Mouse (Mus musculus) cerebellum, adult 9-10 months (tissue): ENCODE measurements around the gene Prkcz.
A peak's percentile ranks its signal among the peaks of the same experiment; 100 is the strongest.

Experiments used
- DNase-seq: peaks from one replicate; pipeline ENCODE4 v3.0.0; 2022

Prkcz gene

DNA sequence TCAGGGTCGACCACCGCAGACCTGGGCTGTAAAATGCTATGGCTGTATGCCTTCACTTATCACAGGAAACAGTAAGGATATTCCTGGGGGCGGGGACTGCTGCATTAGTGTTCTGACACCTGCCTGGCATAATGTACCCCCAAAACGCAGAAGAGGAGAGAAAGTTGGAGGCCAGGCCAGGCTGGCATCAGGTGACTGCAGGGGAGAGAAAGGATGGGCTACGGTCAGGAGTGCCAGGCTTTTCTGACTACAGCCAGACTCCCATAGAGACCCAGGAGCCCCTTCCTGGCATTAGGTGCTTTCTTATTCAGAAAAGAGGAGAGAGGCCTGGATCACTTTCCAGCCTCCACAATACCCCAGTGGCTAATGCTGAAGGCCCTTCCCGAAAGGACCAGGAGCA is 121.7 kb downstream of the Prkcz start:
- DNase-seq, result no peak

DNA sequence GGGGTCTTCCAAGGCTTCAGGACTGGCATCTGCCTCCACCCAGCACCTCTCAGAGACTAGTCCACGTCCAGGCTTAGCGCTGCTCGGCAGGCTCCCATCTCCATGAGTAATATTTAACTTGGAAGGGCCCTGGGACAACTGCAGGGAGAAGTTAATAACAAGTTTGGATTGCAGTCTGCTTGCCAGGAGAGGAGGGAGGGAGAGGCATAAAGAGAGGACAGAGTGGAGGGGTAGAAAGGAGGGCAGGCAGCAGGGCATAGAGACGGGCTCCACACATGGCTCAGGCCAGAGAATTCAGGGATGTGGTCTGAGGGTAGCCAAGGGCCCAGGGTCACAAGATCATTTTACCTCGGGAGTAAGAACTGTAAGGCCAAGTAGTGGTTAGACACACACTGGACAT is 122.9 kb downstream of the Prkcz start:
- DNase-seq, result no peak

DNA sequence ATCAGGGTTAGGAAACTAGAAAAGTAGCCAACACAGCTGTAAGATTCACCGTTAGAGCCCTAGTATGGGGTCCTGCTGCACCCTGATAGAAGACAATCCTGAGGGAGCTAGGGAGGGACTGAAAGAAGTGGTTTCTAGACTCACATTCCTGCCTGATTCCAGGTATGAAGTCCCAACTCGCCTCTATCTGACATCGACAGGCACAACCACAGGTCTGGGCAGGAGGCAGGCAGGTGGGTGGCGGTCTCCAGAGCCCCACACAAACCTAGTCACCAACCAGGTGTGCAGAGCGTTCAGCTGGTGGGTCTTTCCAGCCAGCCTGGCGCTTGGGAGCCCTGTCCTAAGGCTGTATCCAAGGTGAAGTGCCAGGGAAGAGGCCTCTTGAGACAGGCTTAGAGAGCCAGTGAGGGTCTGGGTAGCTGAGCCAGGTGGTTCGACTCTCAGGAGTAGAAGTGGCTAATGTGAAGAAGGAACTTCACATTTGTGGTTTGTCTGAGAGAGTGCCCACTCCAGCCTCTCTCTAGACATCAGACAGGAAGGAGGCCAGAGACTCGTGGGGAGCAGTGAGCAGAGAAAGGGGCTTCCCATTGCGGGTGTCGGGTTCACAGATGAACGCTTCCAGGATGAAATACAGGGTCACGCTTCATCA is 124.3 kb downstream of the Prkcz start:
- DNase-seq, result no peak

DNA sequence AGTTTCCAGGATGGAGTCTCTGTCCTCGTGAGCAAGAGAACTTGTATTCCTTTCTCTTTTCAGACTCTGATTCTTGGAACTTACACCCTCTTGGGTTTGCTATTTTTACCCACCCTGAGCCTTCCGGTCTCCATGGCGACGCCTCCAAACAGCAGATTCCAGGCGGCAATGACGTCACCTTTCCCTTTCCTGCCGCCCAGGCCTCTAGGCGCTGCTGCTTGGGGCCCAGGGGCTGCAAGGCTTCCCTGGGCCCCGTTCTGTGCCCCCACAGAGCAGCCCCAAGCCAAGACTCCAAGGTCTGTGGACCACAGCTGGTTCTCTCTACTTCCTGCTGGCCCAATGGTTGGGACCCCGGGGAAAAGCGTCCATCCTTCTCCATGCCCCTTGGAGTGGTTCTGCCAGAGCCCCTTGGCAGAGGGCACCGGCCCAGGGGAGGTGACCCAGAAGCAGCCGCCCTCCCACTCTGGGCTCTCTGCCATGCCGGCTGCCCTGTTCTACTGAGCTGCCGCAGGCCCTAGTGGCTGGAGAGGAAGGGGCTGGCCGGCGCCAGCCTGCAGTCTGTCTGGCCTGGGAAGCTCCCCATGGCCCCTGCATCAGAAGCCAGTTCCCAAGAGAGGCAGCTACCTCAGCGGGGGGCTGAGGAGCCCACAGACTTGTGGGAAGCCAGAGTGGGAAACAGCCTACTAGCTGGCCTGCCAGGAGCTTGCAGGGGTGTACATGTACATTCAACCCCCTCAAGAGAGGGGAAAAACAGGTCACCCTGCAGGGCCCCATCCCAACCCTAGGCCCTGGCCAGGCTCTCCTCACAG is 125.6 kb downstream of the Prkcz start:
- DNase-seq, result peak; percentile 86

DNA sequence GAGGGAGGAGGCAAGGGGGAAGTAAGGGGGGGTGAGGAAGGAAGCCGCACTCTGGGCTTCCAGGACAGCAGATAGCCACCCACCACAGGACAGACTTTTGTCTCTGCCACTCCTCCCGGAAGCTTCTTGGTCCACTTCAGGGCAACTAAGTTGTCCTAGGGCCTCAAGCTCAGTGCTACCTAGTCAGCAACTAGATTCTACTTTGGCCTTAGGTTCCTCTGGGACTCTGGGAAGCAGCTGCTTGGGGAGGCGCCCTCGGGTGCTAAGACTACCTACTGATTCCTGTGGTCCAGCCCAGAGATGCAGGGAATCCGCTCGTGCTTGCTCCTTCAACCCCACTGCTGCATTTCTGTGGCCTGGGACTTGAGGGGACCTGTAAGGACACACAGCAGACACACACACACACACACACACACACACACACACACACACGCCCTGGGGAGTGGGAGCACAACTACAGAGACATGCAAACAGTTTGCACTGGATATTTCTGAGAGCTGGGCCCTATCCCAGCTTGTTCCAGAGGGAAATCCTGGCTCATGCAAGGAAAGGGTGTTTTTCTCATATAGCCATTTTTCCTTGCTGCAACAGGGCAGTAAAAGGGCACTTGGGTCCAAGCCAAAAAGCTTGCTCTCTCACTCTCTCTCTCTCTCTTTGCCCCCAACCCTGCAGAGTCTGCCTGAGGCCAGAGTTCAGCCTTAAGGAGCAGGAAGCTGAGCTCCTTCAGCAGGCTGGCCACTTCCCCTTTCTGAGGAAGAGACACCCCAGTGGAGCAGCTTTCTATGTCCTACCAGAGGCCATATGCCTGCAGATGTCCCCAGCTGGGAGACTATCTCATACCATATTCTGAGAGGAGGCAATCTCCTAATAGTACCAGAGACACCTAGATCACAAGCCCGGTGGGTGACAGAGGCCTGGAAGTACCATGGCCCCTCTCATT is 126.5 kb downstream of the Prkcz start:
- no peak for DNase-seq

DNA sequence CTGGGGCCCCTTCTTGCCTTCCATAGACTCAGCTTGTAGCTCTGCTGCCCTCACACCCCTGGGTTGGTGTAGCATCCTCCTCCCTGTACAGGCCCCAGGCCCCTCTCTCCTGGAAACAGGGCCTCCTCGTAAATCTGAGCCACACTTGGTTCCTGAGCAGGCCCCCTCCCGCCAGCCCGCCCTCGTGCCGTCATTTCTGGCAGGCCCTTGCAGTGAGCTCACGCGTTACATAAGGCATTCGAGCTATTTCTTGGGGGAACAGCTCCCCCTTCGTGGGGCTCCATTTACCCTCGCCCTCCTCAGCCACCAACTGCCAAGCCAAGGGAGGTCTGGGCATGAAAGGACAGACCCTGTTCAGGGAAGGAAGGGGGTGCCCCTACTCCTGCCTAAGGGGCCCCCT is 127.3 kb downstream of the Prkcz start:
- peak; percentile 88 for DNase-seq

DNA sequence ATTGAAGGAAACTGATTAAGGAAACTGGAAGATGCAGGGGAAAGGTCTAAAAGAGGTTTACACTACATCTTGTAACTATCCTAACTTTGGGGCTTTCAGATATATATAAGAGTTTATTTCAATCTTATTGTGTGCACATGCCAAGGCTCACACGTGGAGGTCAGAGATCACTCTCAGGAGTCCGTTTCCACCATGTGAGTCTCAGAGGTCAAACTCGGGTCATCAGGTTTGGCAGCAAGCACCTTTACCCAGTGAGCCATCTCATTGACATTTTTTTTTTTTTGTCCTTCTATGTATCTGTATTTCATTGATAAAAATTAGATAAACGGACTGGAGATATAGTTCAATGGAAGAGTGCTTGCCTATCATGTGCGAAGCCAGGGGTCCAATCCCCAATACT is 132.7 kb downstream of the Prkcz start:
- DNase-seq, result no peak

DNA sequence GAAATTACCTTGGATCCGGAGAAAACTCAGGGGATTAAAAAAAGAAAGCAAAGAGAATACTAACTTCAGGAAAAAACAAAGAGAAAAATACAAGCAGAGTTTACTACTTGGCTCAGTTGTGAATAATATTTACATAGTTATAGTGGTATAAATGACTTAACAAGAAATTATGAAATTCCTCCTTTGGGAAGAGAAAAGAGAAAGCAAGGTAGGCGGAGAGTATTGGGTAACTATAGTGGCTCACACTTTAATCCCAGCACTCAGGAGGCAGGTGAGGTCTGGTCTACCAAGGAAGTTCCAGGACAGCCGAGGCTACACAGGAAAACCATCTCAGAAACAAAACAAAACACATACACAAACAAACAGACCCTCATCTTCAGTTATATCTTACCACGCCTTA is 133.2 kb downstream of the Prkcz start:
- DNase-seq, result no peak

DNA sequence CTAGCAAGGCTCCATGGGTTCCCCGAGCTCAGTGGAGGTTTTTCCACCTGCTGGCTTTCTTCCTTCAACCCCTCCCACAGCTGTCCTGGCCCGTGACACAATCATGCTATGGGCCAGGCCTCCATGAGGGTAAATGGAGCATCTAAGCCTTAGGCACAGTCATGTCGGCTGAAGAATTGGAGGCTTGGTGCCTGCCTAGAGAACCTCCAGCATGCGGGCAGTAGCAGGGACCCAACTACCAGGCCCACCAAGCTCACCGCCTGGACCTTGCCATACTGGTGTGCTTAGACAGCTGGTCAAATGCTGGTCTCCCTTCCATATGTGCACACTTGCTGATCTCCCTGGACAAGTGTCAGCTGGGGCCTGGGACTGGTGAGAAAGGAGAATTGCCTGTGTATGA is 135.2 kb downstream of the Prkcz start:
- no peak for DNase-seq

DNA sequence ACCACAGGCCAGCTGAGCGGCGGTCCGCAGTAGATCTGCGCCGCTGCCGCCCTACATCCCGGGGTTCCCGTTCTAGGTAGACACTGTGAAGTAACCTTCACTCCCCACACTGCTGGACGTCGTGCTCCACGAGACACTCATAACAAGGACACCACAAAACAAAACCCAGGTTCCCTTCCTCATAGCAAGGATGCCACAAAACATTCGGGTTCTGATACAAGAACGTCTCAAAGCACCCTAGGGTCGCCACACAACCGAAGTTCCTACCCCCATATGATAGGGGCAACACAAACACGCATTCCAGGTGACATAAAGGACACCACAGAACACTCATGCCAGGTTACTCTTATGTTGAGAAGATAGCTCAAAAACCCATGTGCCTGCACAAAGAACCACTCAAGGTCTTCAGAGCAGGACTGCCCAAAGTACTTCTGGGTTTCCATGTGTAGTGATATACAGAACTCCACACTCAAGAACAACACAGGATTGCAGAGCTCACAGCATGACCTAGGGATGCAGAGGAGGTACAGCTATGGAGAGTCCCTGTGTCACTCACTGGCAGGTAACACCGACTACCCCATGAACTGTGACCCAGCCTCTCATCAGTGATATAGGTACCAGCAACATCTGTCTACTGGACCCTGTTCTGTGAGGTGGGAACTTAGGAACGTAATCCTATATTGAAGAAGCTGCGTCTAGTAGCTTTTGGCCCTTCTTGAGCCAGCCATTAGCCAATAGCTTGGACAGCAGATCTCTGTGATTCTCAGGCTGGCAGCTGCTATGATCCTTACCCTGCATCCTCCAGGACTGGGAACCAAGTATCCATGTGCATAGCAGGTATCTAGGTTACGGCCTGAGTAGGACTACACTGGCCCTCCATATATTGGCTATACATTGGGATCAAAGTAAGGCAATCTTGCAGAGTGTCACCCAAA is 137.3 kb downstream of the Prkcz start:
- DNase-seq, result no peak

DNA sequence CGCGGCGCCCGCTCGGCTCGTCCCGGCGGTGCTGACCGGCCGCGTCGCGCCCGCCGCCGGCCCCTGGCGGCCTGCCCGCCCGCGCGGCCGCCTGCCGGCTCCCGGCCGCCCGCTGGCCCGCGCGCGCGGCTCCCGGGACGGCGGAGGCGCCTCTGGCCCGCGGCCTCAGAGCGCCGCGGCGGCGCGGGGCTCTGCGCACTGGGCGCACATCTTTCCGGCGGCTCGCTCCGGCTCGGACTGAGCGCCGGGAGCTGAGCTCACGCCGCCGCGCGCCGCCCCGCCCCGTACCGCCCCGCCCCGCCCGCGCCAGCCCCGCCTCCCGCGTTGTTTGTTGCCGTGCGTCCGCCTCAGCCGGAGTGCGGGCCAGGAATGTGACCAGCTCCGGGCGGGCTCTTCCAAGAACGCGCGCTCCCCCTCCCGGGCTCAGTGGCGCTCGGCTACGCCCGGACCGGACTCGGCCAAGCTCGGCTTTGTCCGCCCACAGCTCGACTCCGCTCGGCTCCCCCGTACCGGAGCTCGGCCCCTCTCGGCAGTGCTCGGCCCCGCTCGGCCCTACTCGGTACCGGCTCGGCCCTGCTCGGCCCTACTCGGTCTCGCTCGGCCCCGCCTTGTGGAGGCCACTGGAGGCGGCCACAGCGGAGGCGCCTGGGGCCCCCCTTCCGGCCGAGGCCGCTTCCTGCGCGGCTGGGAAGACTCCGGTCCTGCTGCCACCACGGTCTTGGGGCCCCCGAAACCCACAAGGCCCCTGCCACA is 138.1 kb downstream of the Prkcz start:
- DNase-seq, result peak; percentile 99

DNA sequence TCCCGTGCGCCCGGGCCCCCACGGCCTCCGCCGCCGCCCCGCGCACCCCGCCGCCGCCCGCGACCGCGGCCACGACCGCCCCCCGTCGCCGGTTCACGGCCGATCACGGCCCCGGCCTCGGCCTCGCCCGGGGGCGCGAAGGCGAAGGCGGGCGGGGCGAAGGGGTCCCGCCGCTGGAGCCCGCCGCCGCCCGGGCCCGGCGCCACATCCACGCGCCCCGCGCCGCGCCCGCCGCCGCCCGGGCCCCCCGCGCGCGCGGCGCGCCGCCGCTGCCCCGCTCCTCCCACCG is 138.7 kb downstream of the Prkcz start, which contains the start of gene Ski:
Gene Ski (minus strand): TSS at position 41 of the 289 bp plus-strand sequence.
- DNase-seq, result no peak

DNA sequence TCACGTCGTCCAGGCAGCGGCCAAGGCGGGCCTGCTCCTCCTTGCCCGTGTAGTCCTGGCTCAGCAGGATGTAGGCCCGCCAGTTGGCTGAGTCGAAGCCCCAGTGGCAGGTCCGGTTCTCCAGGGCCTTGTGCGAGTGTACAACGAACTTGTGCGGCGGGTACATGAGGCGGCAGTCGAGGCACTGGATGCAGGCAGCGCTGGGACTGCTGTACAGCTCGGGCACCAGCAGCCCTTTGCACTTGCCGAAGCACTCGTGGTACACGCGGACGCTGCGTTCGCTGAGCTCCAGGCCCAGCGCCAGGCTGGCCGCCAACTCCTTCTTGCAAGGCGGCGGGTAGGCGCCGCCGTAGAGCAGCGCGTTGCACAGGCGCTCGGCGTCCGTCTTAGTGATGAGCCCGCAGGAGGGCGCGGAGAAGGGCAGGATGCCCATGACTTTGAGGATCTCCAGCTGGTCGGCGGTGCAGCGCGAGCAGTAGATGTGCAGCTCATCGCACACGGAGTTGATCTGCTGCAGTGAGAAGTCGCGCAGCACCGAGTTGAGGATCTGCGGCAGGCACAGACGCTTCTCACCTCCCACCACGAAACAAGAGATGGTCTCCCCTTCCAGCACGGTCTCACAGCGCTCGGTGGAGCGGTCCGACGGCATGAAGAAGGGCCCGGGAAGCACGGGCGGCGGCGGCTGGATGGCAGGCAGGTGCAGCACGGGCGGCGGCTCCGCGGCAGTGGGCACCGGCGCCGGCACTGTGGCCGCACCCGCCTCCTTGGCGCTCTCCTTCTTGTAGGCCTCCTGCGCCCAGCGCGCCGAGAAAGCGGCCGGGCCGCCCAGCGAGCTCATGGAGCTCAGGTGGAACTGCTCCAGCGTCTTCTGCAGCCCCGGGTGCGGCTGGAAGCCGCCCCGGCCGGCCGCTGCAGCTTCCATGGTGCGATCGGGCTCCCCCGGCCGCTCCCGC is 139.3 kb downstream of the Prkcz start:
- peak; percentile 84 for DNase-seq

DNA sequence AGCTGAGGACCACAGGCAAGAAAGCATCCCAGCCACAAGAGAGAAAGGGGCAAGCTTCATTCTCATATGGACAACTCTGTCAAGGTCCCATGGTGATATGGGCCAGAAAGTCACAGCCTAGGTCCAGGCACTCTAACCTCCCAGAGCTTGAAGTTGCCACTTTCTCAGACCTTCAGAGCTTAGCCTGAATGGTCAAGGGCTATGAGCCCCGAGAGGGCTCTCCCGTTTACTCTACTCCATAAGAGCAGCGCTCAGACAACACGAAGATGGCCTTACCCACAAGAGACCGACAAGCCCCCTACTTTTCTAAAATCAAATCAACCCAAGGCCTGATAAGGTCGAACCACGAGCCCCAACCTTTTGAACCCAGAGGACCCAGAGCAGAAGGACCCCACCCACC is 140.1 kb downstream of the Prkcz start:
- no peak for DNase-seq

DNA sequence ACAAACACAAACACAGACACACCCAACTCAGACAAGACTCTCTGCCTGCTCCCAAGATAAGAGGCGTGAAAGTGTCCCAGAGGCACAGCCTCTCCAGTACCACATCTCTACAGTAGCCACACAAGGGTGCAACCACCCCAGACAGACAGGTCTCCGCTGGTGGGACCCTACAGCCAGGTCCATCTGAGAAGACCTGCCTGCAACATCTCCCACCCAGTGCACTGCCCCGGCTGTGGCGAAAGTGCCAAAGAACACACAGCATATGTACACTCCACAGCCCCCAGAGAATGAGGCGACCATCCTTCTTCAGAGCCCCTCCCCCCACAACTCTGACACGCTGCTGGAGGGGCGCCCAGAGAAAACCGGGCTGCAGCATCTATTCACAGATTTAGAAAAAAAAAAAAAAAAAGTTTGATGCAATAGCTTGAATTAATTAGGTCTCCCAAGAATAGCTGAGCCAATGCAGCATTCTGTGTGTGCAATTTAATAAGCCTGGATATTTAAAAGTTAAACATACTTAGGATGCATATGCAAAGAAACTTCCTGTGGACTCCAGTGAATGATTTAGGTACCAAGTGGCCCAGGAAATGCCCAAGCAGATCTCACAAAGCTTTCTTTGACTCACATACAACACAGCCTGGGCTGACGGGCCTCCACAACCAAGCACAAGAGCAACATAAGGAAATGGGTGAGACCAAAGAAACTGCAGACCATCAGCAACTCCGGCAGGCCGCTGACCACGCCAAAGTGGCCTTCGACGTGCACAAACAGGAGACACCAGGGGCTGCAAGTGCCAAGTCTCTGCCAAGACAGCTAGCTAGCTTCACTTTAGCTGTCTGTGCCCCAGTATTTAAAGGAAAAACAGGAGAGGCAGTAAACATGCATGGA is 140.7 kb downstream of the Prkcz start:
- DNase-seq, result no peak

DNA sequence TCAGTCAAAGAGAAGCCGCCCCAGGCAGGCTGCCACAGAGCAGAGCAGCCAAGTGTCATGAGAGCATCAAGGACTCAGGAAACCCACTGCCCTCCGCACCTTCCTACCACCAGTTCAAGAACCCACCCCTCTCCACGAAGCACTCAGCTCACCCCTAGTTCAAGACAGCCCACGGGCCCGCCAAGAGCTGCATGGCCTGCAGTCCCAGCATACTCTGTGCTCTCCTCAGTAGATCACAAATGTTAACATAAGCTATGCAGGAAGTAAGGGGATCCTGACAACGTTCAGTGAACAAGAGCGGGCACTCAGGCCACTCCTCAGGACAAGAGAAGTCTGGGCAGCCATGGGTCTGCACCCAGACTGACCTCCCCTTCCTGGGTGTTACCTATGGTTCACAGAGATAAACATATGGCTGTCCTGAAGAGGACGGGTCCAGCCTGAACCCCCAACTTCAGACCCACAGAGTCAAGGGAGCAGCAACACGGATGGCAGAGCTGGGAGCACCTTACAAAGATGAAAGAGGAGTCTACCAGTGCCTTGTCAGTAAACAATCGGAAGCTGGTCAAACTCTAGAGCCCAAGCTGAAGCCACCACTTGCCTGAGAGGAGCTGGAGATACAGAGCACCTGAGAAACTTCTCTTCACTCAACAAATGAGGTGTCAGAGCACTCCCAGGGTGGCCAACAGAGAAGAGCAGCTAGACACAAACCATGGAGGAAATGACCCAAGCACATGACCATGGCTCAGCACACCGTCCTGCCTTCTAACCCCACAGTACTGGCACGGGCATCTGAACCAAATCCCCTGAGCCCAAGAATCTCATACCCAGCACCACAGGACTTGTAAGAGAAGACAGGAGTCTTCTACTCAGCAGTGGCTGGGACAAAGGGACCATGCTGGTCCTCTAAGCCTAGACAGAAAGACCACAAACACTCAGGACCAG is 141.6 kb downstream of the Prkcz start:
- no peak for DNase-seq

DNA sequence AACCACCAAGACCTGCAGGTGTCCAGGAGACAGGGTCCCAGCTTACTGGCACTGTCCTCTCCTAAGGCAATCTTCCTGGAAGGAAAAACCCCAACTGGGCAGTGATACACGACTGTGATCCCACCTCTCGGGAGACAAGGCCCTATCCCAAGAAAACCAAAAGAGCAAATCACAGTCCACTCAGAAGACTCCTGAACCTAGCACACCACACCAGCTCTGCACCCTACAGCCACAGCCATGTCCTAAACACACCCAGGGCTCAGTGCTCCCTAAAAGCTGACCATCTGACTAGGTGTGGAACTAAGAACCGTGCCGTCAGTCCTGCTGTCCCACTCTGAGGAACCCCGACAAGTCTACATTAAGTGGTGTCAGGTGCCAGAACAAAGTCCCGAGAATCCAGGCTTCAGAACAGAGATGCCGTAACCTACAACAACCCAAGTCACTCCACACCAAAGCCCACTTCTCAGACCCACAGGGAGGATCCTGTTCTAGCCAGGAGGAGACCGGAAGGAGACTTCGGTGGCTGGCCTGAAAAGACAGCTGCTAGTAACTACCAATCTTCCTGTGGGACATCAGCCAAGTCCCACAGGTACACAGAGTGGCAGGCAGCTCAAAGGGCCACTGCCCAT is 142.9 kb downstream of the Prkcz start:
- DNase-seq, result no peak
